Mouse (Mus musculus) cortical plate, adult 2 months (tissue): Measurements from ENCODE around the gene Rap1gap. TPM values are rescaled to one million over a fixed set of nuclear protein-coding genes. Genes with fewer than 3 reads are reported as not detected.

Experiments
- H3K27ac ChIP-seq: fragments of 200-500 bp; 2 replicates; pipeline ENCODE4 v1.5.1; 2012; ENCODE audit warnings: low read length, control low read depth, inconsistent platforms; ENCODE audit not compliant: insufficient read depth
- H3K4me1 ChIP-seq: fragments of 200-500 bp; 2 replicates; pipeline ENCODE4 v1.6.1; 2011; ENCODE audit warnings: low read length; ENCODE audit not compliant: control insufficient read depth, insufficient read depth
- H3K4me3 ChIP-seq: fragments of 200-500 bp; 2 replicates; pipeline ENCODE4 v1.5.1; 2011; ENCODE audit warnings: mild to moderate bottlenecking, low read length, control low read depth; ENCODE audit not compliant: insufficient read depth
- CTCF ChIP-seq: fragments of 200-500 bp; IDR thresholded peaks from 2 replicates; pipeline ENCODE4 v1.5.1; 2011; ENCODE audit warnings: mild to moderate bottlenecking, control low read depth, low read length; ENCODE audit not compliant: insufficient read depth; ENCODE audit errors: extremely low read depth
- POLR2A ChIP-seq: fragments of 200-500 bp; IDR thresholded peaks from 2 replicates; pipeline ENCODE4 v1.6.1; 2011; ENCODE audit warnings: mild to moderate bottlenecking, low read length, control low read depth; ENCODE audit not compliant: insufficient read depth; ENCODE audit errors: extremely low read depth
- polyA plus RNA-seq: library from polyadenylated mRNA; depleted of rRNA; stranded (reverse); fragments of >200 nt; gene quantifications from 2 replicates; pipeline ENCODE4 v1.2.3, GENCODE M21; 2012

Gene Rap1gap
- polyA plus RNA-seq, 1 experiment = 383 TPM

GRCm38 (mm10) chr4:137736220-137736701 lies 71.7 kb downstream of the Rap1gap start:
- Histone ChIP-seq H3K4me1 (peaks cover 2% of the 10 kb centered on the region; the same call in 1 of the 2 replicates), H3K27ac (no peak overlapping the region), H3K4me3 (no peak overlapping the region)
- TF ChIP-seq POLR2A = no peak
- TF ChIP-seq CTCF = no peak

GRCm38 (mm10) chr4:137737760-137738159 lies 73.2 kb downstream of the Rap1gap start:
- peaks cover 2% of the 10 kb centered on the region; the same call in 1 of the 2 replicates for H3K4me1 ChIP-seq
- TF ChIP-seq CTCF = no peak
- no peak for TF ChIP-seq POLR2A
- H3K27ac ChIP-seq = no peak overlapping the region
- H3K4me3 ChIP-seq = no peak overlapping the region

- no peak overlapping the region for H3K4me3 ChIP-seq
- no peak overlapping the region for H3K27ac ChIP-seq
- H3K4me1 ChIP-seq = peaks cover 2% of the 10 kb centered on the region; the same call in 1 of the 2 replicates
- TF ChIP-seq POLR2A = no peak
- no peak for TF ChIP-seq CTCF
These were observed 74.8 kb downstream of the Rap1gap start for GRCm38 (mm10) chr4:137739151-137739923.

- TF ChIP-seq POLR2A = no peak
- TF ChIP-seq CTCF = no peak
- H3K4me1 ChIP-seq = peaks cover 2% of the 10 kb centered on the region; the same call in 1 of the 2 replicates
- no peak overlapping the region for H3K27ac ChIP-seq
- no peak overlapping the region for H3K4me3 ChIP-seq
These were observed 75.8 kb downstream of the Rap1gap start for GRCm38 (mm10) chr4:137740350-137740749.

- TF ChIP-seq POLR2A = no peak
- no peak overlapping the region for H3K27ac ChIP-seq
- H3K4me1 ChIP-seq = peaks cover 2% of the 10 kb centered on the region; the same call in 1 of the 2 replicates
- H3K4me3 ChIP-seq = no peak overlapping the region
These were observed 79.3 kb downstream of the Rap1gap start for GRCm38 (mm10) chr4:137743791-137744190.

GRCm38 (mm10) chr4:137744433-137744918 lies 80.0 kb downstream of the Rap1gap start:
- no peak overlapping the region for H3K4me3 ChIP-seq
- H3K27ac ChIP-seq = no peak overlapping the region
- no peaks in the 10 kb centered on the region; the same call in 1 of the 2 replicates for H3K4me1 ChIP-seq
- TF ChIP-seq POLR2A (no peak), CTCF (peak; percentile 49; the same call in 1 of the 2 replicates)

- H3K27ac ChIP-seq = no peak overlapping the region
- TF ChIP-seq CTCF (no peak), POLR2A (no peak)
- no peak overlapping the region for H3K4me3 ChIP-seq
- H3K4me1 ChIP-seq = no peaks in the 10 kb centered on the region
These were observed 82.6 kb downstream of the Rap1gap start for GRCm38 (mm10) chr4:137747091-137747490.

- Histone ChIP-seq H3K4me1 (no peaks in the 10 kb centered on the region), H3K27ac (no peak overlapping the region), H3K4me3 (no peak overlapping the region)
- TF ChIP-seq CTCF = no peak
These were observed 83.1 kb downstream of the Rap1gap start for GRCm38 (mm10) chr4:137747590-137747989.

- no peak overlapping the region for H3K4me3 ChIP-seq
- no peak for TF ChIP-seq CTCF
- no peak for TF ChIP-seq POLR2A
- H3K4me1 ChIP-seq = no peaks in the 10 kb centered on the region
- no peak overlapping the region for H3K27ac ChIP-seq
These were observed 84.2 kb downstream of the Rap1gap start for GRCm38 (mm10) chr4:137748726-137749125.

GRCm38 (mm10) chr4:137749680-137750079 lies 85.2 kb downstream of the Rap1gap start:
- no peak overlapping the region for H3K27ac ChIP-seq
- H3K4me1 ChIP-seq = no peaks in the 10 kb centered on the region
- TF ChIP-seq POLR2A (no peak), CTCF (no peak)
- no peak overlapping the region for H3K4me3 ChIP-seq
